Mouse (Mus musculus): ENCODE measurements around the gene Zfp652. TPM values are rescaled to one million over a fixed set of nuclear protein-coding genes. Genes with fewer than 3 reads are reported as not detected.
"Not testable (repeated sequence)": the region's sequence is repeated elsewhere in the genome, so short reads cannot be mapped to it uniquely, and the experiment has no call there.

Gene Zfp652
- total RNA-seq, 2 experiments from 2014 or later, result 48.9 to 52.2 TPM

GRCm38 (mm10) chr11:95709534-95710040, 2.9 kb upstream of the Zfp652 start:
- DNase-seq, result no peak
- intact Hi-C loops (cut with DNase I), result no loop called here

GRCm38 (mm10) chr11:95710478-95710877, 2.0 kb upstream of the Zfp652 start:
- DNase-seq, result no peak
- intact Hi-C loops (cut with DNase I), result no loop called here

- intact Hi-C loops (cut with DNase I), result loop anchor here (2.0 kb wide), 1 partner anchor 39 kb away; no protein-coding TSS in a partner anchor
- DNase-seq, result peak; percentile 35 to 45
Observed at GRCm38 (mm10) chr11:95712085-95712562, 349 bp upstream of the Zfp652 start.

DNA sequence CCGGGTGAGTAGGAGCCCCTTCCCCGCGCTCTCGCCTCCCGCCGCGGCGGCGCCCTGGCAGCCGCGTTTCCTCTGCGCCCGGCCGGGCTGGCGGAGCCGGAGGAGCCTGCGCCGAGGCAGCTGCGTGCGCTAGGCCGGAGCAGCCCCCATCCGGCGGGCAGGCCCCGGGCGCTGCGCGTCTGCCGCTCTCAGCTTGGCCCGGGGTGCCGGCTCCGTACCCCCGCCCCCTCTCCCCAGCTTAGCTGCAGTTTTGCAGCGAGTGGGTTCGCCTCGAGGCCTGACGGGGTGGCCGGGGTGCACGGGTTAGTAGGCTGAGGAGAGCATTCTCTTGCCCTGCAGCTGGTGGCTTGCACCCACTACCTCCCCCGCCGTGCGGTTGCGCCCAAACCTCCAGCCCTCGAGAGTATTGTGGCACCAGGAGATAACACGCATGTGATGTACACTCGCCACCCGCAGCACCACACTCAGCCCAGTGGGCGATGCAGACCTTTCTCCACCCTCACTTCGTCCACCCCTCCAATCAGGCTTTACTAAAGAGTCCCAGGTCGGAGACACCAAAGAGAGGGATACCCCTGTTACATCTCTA, 845 bp downstream of the Zfp652 start:
- intact Hi-C loops (cut with DNase I), result loop anchor here (2.0 kb wide), 1 partner anchor 37 kb away; no protein-coding TSS in a partner anchor
- DNase-seq, result peak; percentile 67 to 74

DNA sequence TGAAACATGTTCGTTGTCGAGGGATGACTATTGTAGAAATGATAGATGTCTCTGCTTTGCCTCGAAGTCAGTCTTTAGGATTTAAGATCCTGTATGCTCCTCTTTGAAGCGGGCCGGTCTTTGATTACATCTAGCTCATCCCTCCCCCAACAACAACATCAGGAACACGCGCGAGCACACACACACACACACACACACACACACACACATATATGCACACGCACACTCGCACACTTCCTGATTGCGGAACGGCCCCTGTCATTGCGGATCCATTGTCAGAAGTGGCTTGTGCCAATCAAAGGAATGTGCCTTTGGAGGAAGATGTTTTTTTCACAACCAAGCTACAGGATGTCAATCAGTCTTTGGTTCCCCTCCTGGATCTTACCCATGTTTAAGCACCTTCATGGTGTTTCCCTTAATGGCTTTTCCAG, 1.4 kb downstream of the Zfp652 start:
- intact Hi-C loops (cut with DNase I), result loop anchor here (2.0 kb wide), 1 partner anchor 37 kb away; no protein-coding TSS in a partner anchor
- DNase-seq, result no peak

- DNase-seq, result peak in 1 of 2 experiments; percentile 7
- intact Hi-C loops (cut with DNase I), result no loop called here
Observed at GRCm38 (mm10) chr11:95714411-95714810, 1.9 kb downstream of the Zfp652 start.

DNA sequence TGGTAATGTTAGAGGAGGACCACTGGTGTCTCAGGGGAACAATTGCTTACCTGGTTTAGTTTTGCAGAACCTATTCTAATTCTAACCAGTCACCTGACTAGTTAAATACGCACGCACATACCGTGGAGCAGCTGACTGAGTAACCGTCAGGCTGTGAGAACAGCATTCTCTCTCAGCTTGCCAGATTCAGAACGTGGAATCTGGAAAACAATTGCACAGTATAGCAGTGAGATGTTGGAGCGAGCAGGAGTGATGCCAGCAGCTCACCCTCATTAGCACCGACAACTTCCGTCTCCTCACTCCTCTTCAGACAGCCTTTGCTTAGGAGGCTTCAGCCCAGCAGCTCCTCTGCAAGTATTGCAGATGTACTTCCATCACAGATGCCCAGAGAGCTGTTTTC, 3.7 kb downstream of the Zfp652 start:
- peak in 1 of 2 experiments; percentile 6 for DNase-seq
- intact Hi-C loops (cut with DNase I), result no loop called here

DNA sequence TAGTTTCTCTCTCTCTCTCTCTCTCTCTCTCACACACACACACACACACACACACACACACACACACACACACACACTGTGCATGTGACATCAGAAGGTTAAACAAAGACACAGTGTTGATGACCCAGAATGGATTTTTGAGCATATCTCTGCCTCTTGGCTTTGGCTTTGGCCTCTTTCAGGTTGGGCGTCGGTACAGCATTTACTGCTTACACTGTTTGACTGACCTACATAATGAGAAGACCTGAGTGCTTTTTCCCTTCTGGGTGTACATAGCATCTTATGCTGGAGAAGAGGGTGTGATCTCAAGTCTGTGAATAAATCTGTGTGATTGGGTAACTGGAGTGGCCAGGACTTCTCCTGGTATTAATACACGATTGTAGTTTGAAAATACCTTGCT, 6.9 kb downstream of the Zfp652 start:
- intact Hi-C loops (cut with DNase I), result no loop called here
- DNase-seq, result peak; percentile 8 to 31

GRCm38 (mm10) chr11:95723287-95723686, 10.8 kb downstream of the Zfp652 start, which contains the start of gene B130006D01Rik:
B130006D01Rik (plus strand) TSS chr11:95723587.
- DNase-seq, result no peak
- intact Hi-C loops (cut with DNase I), result no loop called here

DNA sequence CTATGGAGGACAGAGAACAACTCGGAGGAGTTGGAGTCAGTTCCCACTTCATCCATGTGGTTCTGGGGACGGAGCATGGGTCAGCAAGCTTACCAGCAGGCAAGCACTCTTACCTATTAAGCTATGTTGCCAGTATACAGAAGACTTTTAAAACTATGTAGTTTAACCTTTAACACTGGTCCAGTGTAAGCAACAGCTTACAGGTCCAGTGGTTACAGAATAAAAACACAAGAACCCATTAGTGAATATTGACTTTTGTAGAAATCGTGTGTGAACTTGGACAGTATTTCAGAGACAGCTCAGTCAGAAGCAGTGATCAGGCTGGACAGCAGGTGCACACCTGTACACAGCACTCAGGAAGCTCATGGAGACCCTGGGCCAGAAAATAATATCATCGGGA, 12.0 kb downstream of the Zfp652 start:
- intact Hi-C loops (cut with DNase I), result no loop called here
- DNase-seq, result no peak

DNA sequence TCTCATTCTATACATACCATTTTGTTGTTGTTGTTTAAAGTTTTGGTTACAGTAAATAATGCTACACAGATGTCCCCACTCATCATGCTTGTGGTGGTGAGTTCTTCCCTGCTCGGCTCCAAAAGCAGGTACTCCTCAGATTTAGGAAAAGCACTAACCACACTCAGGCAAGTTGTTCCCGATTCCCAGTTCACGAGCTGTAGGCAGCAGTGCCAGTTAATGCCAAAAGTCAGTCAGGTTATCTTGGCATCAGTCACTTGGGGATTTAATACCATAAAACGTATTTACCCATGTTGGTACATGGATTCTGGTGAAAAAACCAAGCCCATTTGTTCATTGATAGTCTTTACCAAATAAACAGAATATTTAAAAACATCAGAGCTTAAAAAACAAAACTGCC, 13.7 kb downstream of the Zfp652 start:
- no peak for DNase-seq
- intact Hi-C loops (cut with DNase I), result no loop called here

- intact Hi-C loops (cut with DNase I), result no loop called here
- DNase-seq, result no peak
Observed at GRCm38 (mm10) chr11:95727947-95728346, 15.5 kb downstream of the Zfp652 start.

GRCm38 (mm10) chr11:95728916-95729907, 16.7 kb downstream of the Zfp652 start:
- intact Hi-C loops (cut with DNase I), result no loop called here
- no peak for DNase-seq

DNA sequence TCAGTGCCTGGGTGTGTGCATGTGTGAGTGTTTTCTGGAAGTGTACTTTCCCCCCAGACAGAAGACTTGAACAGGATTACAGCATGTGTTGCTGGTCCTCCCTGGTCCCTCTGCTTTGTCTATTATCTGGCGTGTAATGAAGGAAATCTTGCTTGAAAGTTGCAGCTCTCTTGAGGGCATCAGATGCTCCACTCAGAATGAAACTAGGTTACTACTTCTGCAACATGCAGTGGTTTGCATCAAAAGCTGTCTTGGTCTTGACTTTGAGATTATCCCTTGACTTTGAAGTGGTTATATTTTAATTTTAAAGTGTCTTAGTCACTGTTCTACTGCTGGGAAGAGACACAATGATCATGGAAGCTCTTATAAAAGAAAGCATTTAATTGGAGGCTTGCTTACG, 22.0 kb downstream of the Zfp652 start:
- no peak for DNase-seq
- intact Hi-C loops (cut with DNase I), result no loop called here

DNA sequence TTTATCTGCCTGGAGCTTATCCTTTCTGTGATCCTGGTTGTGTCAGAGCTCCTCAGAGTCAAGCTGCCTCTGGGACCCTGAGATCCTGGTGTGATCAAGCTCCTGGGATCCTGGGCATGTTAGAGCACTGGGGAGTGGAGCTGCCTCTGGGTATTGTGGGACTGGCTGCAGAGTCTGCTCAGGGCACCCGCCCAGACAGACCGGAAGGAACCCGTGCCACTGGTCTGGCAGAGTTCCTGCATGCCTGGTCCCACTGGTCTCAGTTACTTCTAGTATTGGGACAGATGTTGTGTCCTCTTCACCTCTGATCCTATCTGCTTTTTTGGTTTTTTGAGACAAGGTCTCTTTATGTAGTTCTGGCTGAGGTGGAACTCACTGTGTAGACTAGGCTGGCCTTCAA, 25.3 kb downstream of the Zfp652 start:
- intact Hi-C loops (cut with DNase I), result no loop called here
- peak; percentile 28 to 33 for DNase-seq

- intact Hi-C loops (cut with DNase I), result no loop called here
- peak in 1 of 2 experiments; percentile 15 for DNase-seq
Observed at GRCm38 (mm10) chr11:95744521-95744920, 32.0 kb downstream of the Zfp652 start.

DNA sequence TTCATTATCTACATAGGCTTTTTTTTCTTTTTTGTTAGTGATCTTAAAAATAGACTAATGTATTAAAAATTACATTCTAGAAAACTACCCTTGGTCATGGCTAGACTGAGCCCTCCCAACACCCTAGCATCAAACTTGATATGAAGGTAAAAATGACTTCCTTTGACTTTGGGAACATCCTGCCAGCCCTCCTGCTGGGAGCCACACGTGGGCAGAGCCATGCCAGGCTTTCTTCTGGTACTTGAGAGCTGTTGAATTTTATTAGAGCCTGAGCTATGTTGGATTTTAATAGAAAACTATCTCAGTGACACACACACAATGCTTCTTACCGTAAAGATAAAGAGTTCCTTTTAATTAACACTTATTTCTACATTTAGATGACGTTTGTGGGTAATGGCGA, 34.3 kb downstream of the Zfp652 start:
- intact Hi-C loops (cut with DNase I), result no loop called here

GRCm38 (mm10) chr11:95748331-95748730, 35.9 kb downstream of the Zfp652 start:
- intact Hi-C loops (cut with DNase I), result no loop called here
- DNase-seq, result no peak

More for the DNA sequence above, 34.3 kb downstream of the Zfp652 start:
- DNase-seq, result no peak

- intact Hi-C loops (cut with DNase I), result loop anchor here (2.0 to 5.0 kb wide), 2 partner anchors 37 to 217 kb away; partner anchors contain the start of gene Zfp652
- no peak for DNase-seq
Observed at GRCm38 (mm10) chr11:95749619-95750018, 37.1 kb downstream of the Zfp652 start.

- intact Hi-C loops (cut with DNase I), result loop anchor here (1.0 to 5.0 kb wide), 3 partner anchors 38 to 219 kb away; partner anchors contain the start of gene Zfp652
Observed at GRCm38 (mm10) chr11:95750995-95751394, 38.5 kb downstream of the Zfp652 start.

DNA sequence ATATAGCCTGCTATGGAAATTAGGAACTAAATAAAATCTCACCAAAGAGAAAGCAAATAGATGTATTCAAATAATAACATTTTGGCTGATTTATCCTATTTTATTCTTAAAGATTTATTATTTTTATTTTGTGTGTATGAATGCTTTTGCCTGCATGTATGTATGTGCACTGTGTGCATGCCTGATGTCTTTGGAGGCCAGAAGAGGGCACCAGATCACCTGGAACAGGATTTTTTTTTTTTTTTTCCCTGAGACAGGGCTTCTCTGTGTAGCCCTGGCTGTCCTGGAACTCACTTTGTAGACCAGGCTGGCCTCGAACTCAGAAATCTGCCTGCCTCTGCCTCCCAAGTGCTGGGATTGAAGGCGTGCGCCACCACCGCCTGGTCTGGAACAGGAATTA, 42.7 kb downstream of the Zfp652 start:
- intact Hi-C loops (cut with DNase I); DNase-seq: not testable (repeated sequence)

More at GRCm38 (mm10) chr11:95750995-95751394, 38.5 kb downstream of the Zfp652 start:
- peak; percentile 81 to 93 for DNase-seq

All from heart, postnatal 10 days (tissue).